Mouse (Mus musculus) limb, embryonic 13.5 days (tissue): ENCODE measurements around the gene Wdr20rt. TPM values are rescaled to one million over a fixed set of nuclear protein-coding genes. Genes with fewer than 3 reads are reported as not detected.
"Not testable (repeated sequence)": the region's sequence is repeated elsewhere in the genome, so short reads cannot be mapped to it uniquely, and the experiment has no call there.

Experiments used
- ATAC-seq: fragments of 200-750 bp; cut with Nextera tagmentation; 2 replicates; pipeline ENCODE4 v1.8.0; 2017; ENCODE audit warnings: low read depth, moderate number of reproducible peaks, moderate TSS enrichment; ENCODE audit not compliant: low FRiP score
- H3K27ac ChIP-seq: fragments of 300-500 bp; sonication (generic); 2 replicates; pipeline ENCODE4 v1.5.1; 2015; ENCODE audit warnings: inconsistent platforms, mild to moderate bottlenecking, moderate library complexity
- H3K27me3 ChIP-seq: fragments of 300-500 bp; sonication (generic); 2 replicates; pipeline ENCODE4 v1.6.1; 2015; ENCODE audit warnings: mild to moderate bottlenecking, inconsistent platforms
- H3K36me3 ChIP-seq: fragments of 300-500 bp; sonication (generic); 2 replicates; pipeline ENCODE4 v1.6.1; 2015; ENCODE audit warnings: inconsistent platforms, mild to moderate bottlenecking, moderate library complexity
- H3K4me1 ChIP-seq: fragments of 300-500 bp; sonication (generic); 2 replicates; pipeline ENCODE4 v1.6.1; 2015; ENCODE audit warnings: inconsistent platforms
- H3K4me2 ChIP-seq: fragments of 300-500 bp; sonication (generic); replicated peaks from 2 replicates; pipeline ENCODE4 v1.6.1; 2015; ENCODE audit warnings: inconsistent platforms, mild to moderate bottlenecking, moderate library complexity
- H3K4me3 ChIP-seq: fragments of 300-500 bp; sonication (generic); 2 replicates; pipeline ENCODE4 v1.5.1; 2015; ENCODE audit warnings: moderate library complexity, mild to moderate bottlenecking, inconsistent platforms
- H3K9ac ChIP-seq: fragments of 300-500 bp; sonication (generic); 2 replicates; pipeline ENCODE4 v1.6.1; 2015; ENCODE audit warnings: mild to moderate bottlenecking, inconsistent platforms
- H3K9me3 ChIP-seq: fragments of 300-500 bp; sonication (generic); 2 replicates; pipeline ENCODE4 v1.6.1; 2016; ENCODE audit warnings: inconsistent platforms
- WGBS: fragments of 180-500 bp; shearing (Covaris S2); methylation state at CpG from one replicate; pipeline ENCODE4 v1.1.7; 2015; 5-methylcytosine and 5-hydroxymethylcytosine counted together
- polyA plus RNA-seq: library from polyadenylated mRNA; unstranded; fragments of >200 nt; fragmentation: Nextera tagmentation; extraction: Ambion mirVana; gene quantifications from 2 replicates; pipeline ENCODE4 v1.2.1, GENCODE M21; 2015

Gene Wdr20rt
- polyA plus RNA-seq = not detected in 2 replicates

DNA sequence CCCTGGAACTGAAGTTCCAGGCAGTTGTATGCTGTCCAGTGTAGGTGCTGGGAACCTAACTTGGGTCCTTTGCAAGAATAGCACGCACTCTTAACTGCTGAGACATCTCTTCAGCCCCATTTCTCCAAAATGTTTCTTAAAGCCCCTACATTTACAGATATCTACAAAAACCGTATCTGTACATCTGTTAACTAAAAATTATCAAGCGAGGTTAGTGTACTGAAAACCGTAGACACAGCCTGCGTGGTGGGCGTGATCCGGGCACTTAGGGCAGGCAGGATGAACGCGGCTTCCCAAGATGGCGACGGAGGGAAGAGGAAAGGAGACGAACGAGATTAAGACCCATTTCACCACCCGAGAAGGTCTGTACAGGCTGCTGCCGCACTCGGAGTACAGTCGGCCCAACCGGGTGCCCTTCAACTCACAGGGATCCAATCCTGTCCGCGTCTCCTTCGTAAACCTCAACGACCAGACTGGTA lies at the start of gene Wdr20rt:
Wdr20rt (plus strand) TSS at position 51 of the 479 bp plus-strand sequence.
- no peak within 1 kb of the TSS for H3K4me3 ChIP-seq
- peaks cover 4% of the 10 kb centered on the region; the same call in 1 of the 2 replicates for H3K9me3 ChIP-seq
- no peaks in the 10 kb centered on the region for H3K4me1 ChIP-seq
- H3K36me3 ChIP-seq = no peaks in the 10 kb centered on the region
- no peak within 1 kb of the TSS for H3K4me2 ChIP-seq
- 93% methylated on average over 22 of the region's 22 CpGs for WGBS
- H3K9ac ChIP-seq = no peak within 1 kb of the TSS
- H3K27me3 ChIP-seq = no peaks in the 10 kb centered on the region
- no peak within 1 kb of the TSS for H3K27ac ChIP-seq
- ATAC-seq = no peak

DNA sequence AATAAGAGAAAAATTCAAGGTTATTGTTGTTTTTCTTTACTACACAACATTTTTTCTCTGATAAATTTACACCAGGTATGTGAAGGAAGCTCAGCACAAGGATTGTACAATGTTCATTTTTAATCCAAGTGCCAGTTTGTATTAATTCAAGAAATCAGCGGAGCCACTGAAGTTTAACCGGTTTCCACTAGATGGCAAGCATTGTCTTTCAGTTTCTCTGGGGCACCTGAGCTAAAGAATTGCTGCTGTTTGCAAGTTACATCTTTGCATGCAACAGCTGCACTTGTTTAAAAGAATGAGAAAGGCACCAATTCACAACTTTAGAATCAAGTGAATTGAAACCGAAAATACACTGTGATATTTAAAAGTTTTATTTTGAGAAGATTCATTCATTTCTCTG lies 38.0 kb upstream of the Wdr20rt start:
- H3K9ac ChIP-seq = no peak overlapping the region
- H3K4me3 ChIP-seq = no peak overlapping the region
- no peaks in the 10 kb centered on the region for H3K27me3 ChIP-seq
- H3K4me1 ChIP-seq = no peaks in the 10 kb centered on the region
- H3K36me3 ChIP-seq = no peaks in the 10 kb centered on the region
- no peak overlapping the region for H3K4me2 ChIP-seq
- WGBS = 65% methylated on average over 3 of the region's 3 CpGs
- H3K9me3 ChIP-seq = no peaks in the 10 kb centered on the region
- H3K27ac ChIP-seq = no peak overlapping the region
- no peak for ATAC-seq

DNA sequence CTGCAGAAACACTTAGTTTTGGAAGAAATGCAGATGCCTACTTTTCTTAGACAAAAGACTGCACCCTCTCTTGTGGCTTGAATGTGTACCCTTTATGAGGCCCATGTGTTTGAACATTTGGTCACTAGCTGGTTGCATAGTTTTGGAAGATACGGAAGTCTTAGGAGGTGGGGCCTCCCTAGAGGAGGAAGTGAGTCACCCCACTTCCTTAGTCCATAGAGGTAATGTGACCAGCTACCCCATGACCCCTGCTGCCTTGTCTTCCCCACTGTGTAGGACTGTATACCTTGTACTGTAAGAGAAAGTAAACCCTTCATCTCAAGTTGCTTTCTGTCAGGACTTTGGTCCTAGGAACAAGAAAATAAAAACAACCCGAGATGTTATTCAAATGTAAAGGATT lies 36.1 kb upstream of the Wdr20rt start:
- Histone ChIP-seq H3K4me3 (no peak overlapping the region), H3K4me1 (no peaks in the 10 kb centered on the region), H3K36me3 (no peaks in the 10 kb centered on the region), H3K27ac (no peak overlapping the region), H3K9ac (no peak overlapping the region), H3K4me2 (no peak overlapping the region), H3K27me3 (no peaks in the 10 kb centered on the region), H3K9me3 (no peaks in the 10 kb centered on the region)
- 76% methylated on average over 2 of the region's 2 CpGs for WGBS
- no peak for ATAC-seq

DNA sequence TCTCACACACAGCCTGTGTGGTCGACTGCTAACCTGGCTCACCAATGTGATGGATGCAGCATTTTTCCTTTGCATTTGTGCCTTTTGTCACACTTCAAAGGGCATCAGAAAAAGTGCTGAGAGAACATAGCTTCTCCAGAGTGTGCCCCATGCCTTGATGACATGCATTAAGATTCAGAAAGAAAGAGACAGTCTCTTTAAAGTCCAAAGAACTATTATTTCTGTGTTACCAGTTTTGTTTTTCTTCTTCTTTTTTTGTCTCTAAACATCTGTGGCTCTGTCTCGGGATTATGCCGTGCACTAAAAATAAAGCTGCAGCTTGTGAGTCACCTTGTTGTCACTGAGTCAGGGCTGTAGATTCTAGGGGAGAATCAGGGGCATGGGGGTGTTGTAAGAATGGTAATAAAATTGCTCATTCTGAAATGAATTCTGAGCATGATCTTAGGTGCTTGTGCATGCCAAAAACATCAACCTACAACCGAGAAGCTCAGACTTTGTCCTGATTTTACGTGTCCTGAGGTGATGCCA lies 31.2 kb upstream of the Wdr20rt start:
- H3K9ac ChIP-seq = no peak overlapping the region
- no peak overlapping the region for H3K27ac ChIP-seq
- no peaks in the 10 kb centered on the region for H3K9me3 ChIP-seq
- no peak for ATAC-seq
- H3K36me3 ChIP-seq = no peaks in the 10 kb centered on the region
- H3K4me1 ChIP-seq = no peaks in the 10 kb centered on the region
- no peak overlapping the region for H3K4me3 ChIP-seq
- no peaks in the 10 kb centered on the region for H3K27me3 ChIP-seq
- no peak overlapping the region for H3K4me2 ChIP-seq
- 73% methylated on average over 5 of the region's 5 CpGs for WGBS

DNA sequence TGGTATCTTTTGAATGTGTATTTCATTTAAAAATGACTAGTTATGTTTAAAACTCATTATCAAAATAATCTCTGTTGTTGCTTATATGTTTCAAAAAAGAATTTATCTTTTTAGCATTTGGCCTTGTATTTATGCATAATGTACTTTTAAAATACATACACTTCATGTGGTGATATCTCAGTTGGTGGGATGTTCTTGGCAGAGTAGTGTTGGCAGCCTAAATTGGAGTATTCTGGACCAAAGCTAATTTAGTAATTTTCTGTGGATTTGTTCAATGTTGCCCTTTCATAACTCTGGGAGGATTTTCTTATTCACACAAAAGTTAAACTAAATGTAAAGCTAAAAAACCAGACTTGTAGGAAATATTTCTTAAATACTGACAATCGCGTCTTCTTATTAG lies 23.5 kb upstream of the Wdr20rt start:
- 88% methylated on average over 2 of the region's 2 CpGs for WGBS
- no peak overlapping the region for H3K4me2 ChIP-seq
- no peaks in the 10 kb centered on the region for H3K36me3 ChIP-seq
- no peak overlapping the region for H3K9ac ChIP-seq
- no peak for ATAC-seq
- H3K27ac ChIP-seq = no peak overlapping the region
- no peaks in the 10 kb centered on the region for H3K4me1 ChIP-seq
- no peaks in the 10 kb centered on the region for H3K9me3 ChIP-seq
- no peaks in the 10 kb centered on the region for H3K27me3 ChIP-seq
- H3K4me3 ChIP-seq = no peak overlapping the region

DNA sequence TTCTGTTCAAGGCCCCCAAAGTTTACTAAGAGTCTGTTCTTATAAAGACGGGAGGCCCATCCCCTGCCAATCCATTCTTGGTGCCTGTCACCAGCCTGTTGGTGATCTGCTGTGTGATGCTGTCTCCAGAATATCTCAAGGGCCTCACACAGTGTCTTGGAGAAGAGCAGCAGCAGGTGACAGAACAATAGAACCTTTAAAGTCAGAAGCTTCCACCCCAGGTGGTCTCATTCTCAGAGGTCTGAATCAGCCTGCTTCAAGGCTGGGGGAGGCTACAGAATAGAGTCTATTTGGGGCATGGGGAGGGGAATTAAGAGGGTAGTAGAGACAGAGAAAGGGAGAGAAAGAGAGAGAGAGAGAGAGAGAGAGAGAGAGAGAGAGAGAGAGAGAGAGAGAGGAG lies 18.9 kb upstream of the Wdr20rt start:
- Histone ChIP-seq H3K9me3 (no peaks in the 10 kb centered on the region), H3K36me3 (no peaks in the 10 kb centered on the region), H3K27ac (no peak overlapping the region), H3K4me3 (no peak overlapping the region), H3K27me3 (no peaks in the 10 kb centered on the region), H3K4me1 (no peaks in the 10 kb centered on the region), H3K4me2 (no peak overlapping the region), H3K9ac (no peak overlapping the region)
- no peak for ATAC-seq
- WGBS = 84% methylated on average over 1 of the region's 1 CpGs

DNA sequence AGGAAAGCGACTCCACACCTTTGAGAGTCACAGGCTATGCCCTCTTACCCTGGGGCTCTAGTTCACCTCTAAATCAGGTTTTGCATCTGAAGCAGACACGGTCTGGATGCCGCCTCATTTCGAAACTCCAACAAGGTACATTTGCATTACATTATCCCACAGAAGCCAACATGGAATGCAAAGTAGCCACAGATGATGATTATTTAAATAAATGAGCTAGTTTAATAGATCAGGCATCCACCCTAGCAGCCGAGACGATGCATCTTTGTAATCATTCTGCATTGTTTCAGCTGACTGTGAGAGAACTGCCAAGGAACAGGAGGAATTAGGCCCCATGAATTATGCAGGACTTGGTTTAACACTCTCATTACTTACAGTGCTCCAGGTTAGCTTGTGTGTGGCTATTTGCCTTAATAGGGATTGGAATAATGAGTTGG lies 8.9 kb upstream of the Wdr20rt start:
- WGBS = 82% methylated on average over 6 of the region's 6 CpGs
- Histone ChIP-seq H3K36me3 (no peaks in the 10 kb centered on the region), H3K9me3 (no peaks in the 10 kb centered on the region), H3K4me2 (no peak overlapping the region), H3K27me3 (no peaks in the 10 kb centered on the region), H3K4me1 (no peaks in the 10 kb centered on the region), H3K27ac (no peak overlapping the region), H3K4me3 (no peak overlapping the region), H3K9ac (no peak overlapping the region)
- ATAC-seq = no peak

DNA sequence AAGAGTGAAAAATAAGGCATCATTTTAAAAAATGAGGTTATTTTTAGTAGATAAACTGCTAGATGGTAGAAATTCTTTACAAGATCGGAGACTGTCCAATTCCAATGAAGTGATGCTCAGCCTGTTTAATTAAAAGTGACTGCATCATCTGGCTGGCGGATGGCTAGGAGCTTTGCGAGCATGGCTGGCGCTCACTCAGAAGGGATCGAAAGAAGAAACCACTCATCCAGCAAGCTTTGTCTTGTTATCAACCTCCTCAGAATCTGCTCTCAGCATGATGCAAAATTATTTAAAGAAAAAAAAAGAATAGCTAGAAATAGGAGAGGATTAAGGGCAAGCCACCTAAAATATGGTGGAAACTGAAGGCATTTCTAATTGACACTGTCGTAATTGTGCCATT lies 3.3 kb downstream of the Wdr20rt start:
- Histone ChIP-seq H3K27me3 (no peaks in the 10 kb centered on the region), H3K9me3 (peaks cover 4% of the 10 kb centered on the region; the same call in 1 of the 2 replicates), H3K4me3 (no peak overlapping the region), H3K36me3 (no peaks in the 10 kb centered on the region), H3K4me2 (no peak overlapping the region), H3K9ac (no peak overlapping the region), H3K4me1 (no peaks in the 10 kb centered on the region), H3K27ac (no peak overlapping the region)
- WGBS = 89% methylated on average over 6 of the region's 6 CpGs
- ATAC-seq = no peak

DNA sequence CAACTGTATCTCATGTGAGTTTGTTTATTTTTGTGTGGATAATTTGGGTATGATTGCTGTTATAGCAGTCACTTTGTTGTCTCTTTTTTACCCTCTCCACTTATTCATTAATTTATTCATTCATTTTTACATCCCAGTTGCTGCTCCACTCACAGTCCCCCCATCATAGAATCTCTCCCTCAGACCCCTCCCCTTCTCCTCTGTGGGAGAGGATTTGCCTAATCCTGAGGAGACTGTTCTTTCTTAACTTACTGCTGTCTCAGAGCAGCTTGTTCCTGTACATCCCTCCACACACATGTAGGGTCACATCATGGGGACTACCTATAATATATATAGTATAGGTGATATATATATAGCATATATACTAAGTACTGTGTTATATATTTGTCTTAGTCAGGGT lies 3.7 kb downstream of the Wdr20rt start:
- no peak for ATAC-seq
- H3K4me2 ChIP-seq = no peak overlapping the region
- H3K9me3 ChIP-seq = peaks cover 4% of the 10 kb centered on the region; the same call in 1 of the 2 replicates
- no peak overlapping the region for H3K4me3 ChIP-seq
- no peak overlapping the region for H3K9ac ChIP-seq
- no peaks in the 10 kb centered on the region for H3K4me1 ChIP-seq
- no peak overlapping the region for H3K27ac ChIP-seq
- H3K36me3 ChIP-seq = no peaks in the 10 kb centered on the region
- H3K27me3 ChIP-seq = no peaks in the 10 kb centered on the region

DNA sequence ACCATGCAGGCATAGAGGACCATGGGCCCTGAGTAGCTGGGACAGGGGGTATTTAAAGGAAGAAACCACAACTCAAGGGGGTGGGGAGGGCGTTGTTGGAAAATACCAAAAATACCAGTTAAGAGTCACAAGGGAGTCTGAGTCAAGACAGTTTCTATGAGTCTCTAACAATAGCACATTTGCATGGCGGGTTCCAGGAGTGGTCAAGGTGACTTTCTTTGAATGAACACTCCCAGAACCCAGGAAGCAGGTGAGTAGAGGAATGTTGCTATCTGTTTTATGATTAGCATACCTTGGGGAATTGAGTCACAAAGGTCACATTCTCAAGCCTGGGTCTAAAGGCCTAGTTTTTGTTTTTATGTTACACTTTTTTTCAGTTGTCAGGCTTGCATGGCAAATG lies 7.5 kb downstream of the Wdr20rt start:
- H3K27ac ChIP-seq, H3K4me1 ChIP-seq, H3K9me3 ChIP-seq, H3K4me2 ChIP-seq, H3K4me3 ChIP-seq, ATAC-seq, H3K9ac ChIP-seq, H3K27me3 ChIP-seq, H3K36me3 ChIP-seq: not testable (repeated sequence)
- WGBS = 84% methylated on average over 2 of the region's 2 CpGs

DNA sequence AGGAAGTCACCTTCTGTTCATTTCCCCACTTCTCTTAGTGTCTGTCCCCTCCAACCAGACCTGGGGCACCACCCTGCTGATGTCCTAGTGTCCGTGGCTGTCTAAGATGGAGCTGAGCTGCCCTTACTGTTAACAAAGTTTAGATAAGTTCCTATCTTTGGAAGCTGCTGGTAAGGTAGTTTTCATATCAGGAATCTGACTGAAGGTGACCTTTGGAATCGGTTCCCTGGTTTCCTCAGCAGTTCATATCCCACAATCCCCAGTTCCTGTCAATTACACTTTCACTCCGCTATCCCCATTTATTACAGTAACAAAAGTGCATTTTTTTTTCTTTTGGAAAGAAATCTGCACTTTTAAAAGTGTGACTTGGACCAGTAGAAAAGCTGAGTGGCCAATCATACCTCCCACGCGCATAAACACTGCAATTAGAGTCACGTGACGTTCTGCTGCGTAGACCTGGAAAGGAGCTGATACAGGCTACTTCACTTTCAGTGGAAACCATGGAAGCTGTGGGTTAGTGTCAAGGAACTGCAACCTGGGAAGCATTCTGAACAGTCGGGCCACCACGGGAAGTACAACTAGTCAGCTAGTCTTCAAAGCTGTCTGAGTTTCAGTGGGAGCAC lies 24.9 kb downstream of the Wdr20rt start:
- ATAC-seq = no peak
- no peaks in the 10 kb centered on the region for H3K4me1 ChIP-seq
- H3K27me3 ChIP-seq = no peaks in the 10 kb centered on the region
- H3K9me3 ChIP-seq = no peaks in the 10 kb centered on the region
- H3K27ac ChIP-seq = no peak overlapping the region
- no peaks in the 10 kb centered on the region for H3K36me3 ChIP-seq
- no peak overlapping the region for H3K9ac ChIP-seq
- no peak overlapping the region for H3K4me3 ChIP-seq
- 85% methylated on average over 10 of the region's 10 CpGs for WGBS
- no peak overlapping the region for H3K4me2 ChIP-seq

DNA sequence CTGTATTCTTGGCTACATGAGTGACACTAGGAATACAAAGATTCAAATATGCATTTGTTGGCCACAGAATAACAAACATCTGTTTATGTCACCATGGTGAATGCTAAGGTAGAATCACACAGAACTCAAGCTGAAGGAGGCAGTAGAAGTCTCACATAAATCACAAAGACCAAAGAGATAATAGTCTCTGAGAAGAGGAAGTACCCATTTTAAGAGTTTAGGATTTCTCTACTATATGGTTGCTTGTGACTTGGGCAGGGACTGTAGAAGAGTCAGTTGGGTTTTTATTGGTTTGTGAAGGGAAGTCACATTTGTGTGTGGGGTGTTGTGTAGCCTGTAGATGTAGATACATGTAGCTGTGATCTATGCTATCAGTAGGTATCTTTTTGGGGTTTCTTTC lies 31.6 kb downstream of the Wdr20rt start:
- Histone ChIP-seq H3K27me3 (no peaks in the 10 kb centered on the region), H3K27ac (no peak overlapping the region), H3K9me3 (no peaks in the 10 kb centered on the region), H3K4me3 (no peak overlapping the region), H3K4me2 (no peak overlapping the region), H3K9ac (no peak overlapping the region), H3K4me1 (no peaks in the 10 kb centered on the region), H3K36me3 (no peaks in the 10 kb centered on the region)
- ATAC-seq = no peak
